Mouse (Mus musculus): ENCODE results near the gene Pvalb.

DNA sequence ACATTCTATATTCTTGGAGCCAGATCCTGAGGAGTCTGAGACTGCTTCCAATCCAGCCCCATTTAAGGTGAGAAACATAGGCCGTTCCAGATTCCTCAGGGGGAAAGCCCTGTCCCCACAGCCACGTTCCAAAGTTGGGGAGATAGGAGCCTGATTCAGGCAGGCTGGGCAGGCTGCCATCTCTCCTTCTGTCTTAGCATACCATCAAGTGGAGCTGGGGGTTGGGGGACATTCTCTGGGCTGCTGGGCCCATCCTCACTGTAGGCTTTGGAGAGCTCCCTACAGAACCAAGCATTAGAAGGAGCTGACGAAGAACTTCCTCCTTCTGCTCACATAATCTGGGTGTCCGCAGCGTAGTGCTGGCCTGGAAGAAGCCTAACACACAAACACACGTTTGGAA lies 37.6 kb upstream of the Pvalb start:
- TF ChIP-seq CTCF (IDR thresholded peaks at IDR 0.05) (no peak), EP300 (IDR thresholded peaks at IDR 0.05) (no peak)
